Mouse (Mus musculus) hematopoietic stem cell, adult 5-6 weeks (primary cell): Measurements from ENCODE around the gene Sycp2l. TPM values are rescaled to one million over a fixed set of nuclear protein-coding genes. Genes with fewer than 3 reads are reported as not detected.

Experiments used
- ATAC-seq, 2 experiments: fragments of 125-278 bp in 1 of 2; replicated peaks in 1 of 2; 2 replicates each; pipeline ENCODE4 v1.8.0; 2016 to 2017; ENCODE audit warnings: inconsistent platforms in 2 of 2, mild to moderate bottlenecking in 2 of 2, moderate number of reproducible peaks in 2 of 2, low read depth in 1 of 2, moderate TSS enrichment in 1 of 2; ENCODE audit not compliant: low FRiP score in 2 of 2, poor library complexity in 2 of 2, severe bottlenecking in 2 of 2, insufficient read depth in 1 of 2, low TSS enrichment in 1 of 2
- total RNA-seq: library from RNA; stranded (forward); fragments of 172-1452, 232-1000 nt; gene quantifications from 2 replicates; pipeline ENCODE4 v1.2.3, GENCODE M21; 2017

Gene Sycp2l
- total RNA-seq = 0.25 TPM in 1 of 2 replicates, not detected in the other

DNA sequence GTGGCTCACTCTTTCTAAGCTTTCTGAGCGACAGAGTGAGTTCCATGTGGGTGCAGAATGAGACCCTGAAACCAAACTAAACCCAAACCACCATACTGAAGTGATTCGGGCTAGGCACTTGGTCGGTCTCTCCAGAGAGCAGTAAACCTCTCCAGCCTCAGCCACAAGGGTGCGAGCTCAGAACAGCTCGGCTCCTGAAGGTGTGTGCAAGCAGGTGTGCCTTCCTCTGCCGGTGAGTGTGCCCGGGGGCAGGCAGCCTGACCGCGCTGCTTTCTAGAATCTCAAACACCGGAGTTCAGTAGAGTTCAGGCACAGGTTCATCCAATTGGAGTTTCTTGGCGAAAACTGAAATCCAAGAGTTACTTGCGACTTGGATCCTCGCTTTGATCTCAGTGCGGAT, at the start of gene Sycp2l:
Gene Sycp2l (plus strand): TSS at position 368 of the 400 bp plus-strand sequence.
- no peak for ATAC-seq

DNA sequence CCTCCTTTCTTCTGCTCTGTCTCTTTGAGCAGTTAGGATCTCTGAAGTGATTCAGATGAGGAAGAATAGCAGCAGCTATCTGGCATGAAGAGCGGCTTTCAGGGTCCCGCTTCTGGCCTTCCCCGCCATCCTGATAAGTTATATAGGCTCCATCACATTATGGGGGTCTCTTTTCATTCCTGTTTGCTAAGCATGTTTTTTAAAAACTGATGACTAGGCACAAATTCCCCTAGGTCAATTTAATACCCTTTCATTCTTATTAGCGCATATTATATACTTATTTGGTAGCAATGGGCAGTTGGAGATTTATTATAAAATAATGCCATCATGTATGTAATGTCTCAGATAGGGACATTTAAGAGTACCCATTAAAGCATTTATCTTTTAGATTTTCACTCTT, 46.5 kb upstream of the Sycp2l start:
- ATAC-seq = no peak

DNA sequence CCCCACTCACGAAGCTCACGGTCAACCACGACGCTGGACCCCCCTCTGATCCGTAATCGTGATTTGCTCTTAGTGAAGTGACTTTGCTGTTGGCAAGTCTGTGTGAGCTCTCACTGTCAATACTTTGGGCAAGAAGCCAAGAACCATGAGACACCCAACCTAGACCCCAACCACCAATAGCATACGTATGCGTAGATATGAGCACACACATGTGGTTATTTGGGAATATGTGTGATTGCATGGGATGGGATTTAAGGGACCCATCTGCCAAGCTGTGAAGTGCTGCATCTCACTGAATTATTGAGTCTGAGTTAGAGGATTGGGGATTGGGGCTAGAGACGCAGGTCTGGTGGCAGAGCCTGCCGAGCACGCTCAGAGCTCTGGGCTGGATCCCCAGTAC, 42.5 kb upstream of the Sycp2l start:
- ATAC-seq = no peak

DNA sequence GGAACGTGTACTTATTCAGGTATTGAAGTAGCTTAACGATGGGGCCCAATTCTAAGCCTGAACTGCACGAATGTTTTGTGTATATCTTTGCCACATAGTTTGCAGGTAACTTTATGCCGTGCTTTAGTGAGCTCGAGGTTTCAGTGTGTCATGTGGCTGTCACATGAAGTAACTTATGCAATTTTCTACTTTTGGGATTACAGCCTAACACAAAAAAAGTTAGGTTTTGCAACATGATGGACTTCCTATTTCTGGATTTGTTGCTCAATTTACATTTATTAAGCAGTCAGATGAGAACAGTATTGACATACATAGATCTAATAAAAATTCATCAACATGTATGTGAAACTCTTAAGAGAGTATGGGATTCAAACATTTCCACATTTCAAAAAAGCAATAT, 40.3 kb upstream of the Sycp2l start:
- ATAC-seq = no peak

DNA sequence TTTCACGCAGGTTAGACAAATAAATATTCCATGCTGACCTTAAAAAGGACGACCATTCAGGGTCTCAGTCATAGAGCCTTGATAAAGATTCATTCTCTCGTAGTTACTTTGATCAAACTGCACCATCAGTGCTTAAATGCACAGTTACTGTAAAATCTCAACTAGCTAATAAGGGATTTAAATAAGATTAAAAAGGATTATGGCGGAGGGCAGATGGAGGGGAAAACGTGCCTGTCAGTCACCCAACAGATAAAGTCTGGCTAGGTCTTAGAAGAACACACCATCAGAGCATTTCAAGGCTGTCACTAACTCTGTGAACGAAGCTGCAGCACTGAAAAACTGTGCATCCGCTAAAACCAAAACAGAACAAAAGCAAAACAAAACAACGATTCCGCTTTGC, 36.2 kb upstream of the Sycp2l start:
- no peak for ATAC-seq

DNA sequence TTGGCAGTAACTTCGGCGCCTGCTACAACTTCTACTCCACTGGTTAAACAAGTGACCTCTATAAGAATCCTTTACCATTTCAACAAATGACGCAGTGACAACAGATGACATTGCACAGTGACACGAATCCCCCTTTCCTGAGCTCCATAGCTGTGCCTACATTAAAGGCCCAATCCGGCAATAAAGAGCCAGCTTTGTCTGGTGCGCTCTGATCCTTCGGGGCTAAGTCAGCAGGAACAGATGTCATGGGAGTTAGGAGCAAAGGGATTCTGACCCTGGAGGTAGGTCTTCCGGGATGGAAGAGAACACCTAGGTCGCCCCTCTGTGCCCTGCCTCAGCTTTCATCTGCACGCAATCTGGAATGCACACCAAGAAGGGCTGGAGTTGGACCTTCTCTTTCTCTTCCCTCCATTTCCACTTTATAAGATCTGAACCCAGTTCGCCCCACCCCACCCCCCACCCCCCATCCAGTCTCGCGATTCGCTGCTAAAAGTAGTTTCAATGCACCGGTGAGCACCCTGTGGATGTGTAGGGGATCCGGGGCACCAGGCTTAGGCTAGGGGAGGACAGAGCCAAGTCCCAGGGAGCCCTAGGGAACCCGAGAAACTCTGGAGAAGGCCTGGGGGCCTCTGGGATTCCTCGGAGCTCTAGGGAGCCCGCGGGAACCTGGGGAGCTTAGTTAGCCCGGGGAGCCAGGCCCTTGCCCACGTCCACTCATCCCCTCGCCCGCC, 35.3 kb upstream of the Sycp2l start:
- ATAC-seq = no peak

DNA sequence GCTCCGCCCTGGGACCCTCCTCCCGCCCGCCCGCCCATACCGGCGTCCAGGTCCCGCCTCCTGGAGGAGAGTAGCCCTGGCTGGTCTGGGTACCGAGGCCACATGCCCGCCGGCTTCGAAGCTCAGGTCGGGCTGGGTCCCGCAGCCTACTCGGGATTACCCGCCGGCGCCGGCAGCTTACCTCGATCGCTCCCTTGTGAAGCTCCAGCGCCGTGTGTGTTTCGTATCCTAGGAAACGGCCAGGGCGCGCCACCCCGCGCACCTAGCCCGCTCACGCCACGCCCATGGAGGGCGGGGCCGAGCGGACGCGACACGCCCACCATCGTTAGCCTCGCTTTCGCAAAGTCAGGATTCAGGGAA, 34.7 kb upstream of the Sycp2l start, which contains the start of gene Mak:
Gene Mak (minus strand): TSS at position 286 of the 360 bp plus-strand sequence.
- peak; percentile 50 to 81 for ATAC-seq

DNA sequence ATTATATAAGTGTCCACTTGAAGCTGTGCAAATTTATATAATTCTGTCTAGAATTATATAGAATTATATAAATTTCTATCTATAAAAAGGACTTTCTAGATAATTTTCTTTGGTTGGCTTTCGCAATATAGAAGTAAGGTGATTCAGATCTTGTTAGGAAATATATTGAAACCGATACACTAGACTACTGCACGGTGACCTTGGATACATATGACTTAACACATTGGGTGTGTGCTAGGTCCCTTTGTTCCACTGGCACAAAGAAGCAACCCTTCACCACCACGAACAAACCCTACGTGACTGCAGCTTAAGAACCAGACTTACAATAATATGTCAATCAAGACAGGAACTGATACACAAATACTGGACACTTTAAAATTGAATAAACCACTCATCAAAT, 34.2 kb upstream of the Sycp2l start:
- ATAC-seq = no peak

DNA sequence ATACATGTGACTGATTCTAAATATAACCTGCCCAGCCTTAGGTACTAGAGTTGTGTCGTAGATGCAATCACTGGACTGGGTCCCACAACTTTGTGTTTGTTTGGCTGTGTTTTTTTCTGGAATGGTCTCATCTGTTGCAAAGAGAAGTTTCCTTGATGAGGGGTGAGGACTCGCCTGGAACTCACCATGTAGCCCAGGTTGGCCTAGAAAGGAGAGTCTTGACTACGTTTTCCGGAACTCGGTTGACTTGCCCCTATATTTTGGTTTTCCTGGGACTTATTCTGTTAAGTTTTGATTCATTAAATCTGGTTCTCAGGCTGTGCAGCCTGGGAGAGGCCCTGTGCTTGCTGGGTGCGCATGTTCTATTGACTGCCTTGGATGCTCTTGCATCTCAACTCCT, 33.4 kb upstream of the Sycp2l start:
- ATAC-seq = no peak

DNA sequence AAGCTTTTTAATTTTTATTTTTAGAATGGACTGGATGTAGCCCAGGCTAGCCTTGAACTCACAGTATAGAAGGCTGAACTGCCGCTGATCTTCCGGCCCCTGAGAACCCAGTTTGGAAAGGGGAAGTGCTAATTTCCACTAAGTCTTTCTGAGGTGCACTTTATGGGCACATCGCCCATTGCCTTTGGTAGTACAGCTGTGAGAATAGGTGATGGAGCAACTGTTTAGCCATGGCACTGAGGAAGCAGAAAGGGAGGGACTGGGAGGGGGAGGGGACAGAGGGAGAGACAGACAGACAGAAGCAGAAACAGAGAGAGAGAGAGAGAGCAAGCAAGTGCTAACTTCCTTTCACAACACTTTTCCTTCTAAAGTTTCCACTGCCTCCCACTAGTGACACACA, 29.6 kb upstream of the Sycp2l start:
- ATAC-seq = peak; percentile 51 to 63; a peak in 3 of 4 replicates

DNA sequence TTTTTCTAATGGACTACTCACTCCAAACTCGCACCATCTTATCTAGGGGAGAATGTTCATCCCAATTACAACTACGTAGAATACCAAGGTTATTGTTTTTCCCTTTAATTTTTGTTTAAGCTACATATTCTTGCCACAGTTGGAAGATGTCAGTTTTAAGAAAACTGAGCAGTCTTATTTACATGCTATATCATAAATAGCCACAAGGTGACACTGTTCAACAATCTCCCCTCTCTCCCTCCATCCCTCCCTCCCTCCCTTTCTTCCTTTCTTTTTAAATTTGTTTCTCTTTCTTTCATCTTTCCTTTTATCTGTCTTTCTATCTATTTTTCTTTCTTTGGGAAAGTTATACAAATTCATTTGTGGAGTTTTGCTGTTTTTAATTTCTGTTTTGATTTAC, 29.0 kb upstream of the Sycp2l start:
- no peak for ATAC-seq

DNA sequence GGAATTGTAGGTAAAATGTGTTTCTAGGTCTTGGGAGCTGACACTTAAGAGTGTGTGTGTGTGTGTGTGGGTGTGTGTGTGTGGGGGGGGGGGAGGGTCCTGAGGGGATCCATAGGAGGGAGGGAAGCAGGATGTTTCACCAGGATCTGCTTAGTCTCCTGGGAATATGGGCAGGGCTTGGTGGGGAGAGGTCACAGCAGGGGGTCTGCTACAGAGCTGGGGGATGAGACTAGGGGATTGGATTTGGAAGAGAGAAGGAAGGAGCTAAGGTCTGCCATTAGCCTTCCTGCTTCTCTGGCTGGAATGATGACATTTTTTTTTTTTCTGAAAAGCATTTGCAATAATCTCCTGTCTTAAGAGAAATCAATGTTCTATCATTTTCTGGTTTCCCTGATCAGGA, 25.4 kb upstream of the Sycp2l start:
- ATAC-seq = no peak

DNA sequence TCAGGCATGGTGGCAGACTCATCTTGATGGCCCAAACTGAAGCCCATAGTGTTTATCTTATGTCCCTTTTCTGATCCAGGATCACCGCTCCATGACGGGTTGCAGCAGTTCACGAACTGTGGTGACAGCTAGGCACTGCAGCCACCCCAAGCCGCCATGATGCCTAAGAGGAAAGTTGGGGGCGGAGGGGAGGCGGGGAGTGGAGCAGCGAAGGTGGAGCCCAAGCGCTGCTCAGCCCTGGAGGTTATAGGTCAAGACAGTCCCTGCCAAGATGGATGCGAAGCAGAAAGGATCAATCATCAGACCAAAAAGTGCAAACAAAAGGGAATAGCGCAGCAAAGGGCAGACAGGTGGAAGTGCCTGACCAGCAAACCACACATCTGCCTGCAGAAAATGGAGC, 22.8 kb upstream of the Sycp2l start:
- no peak for ATAC-seq

DNA sequence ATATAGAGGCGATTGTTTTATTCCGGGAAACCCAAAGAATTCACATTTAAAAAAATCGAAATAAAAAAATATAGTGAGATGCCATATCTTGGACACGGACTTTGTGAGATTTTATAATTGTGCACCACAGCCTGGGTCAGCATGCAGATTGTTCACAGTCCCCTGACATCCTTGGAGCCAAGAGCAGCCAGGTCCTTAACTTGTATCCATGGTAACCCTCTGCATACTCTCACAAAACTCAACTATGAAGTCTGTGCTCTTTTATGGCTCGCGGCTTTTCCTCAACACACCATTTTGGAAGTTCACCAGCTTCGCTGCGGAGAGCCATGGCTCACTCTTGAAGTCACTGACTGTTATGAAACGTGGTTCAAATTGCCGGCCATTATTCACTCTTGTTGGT, 19.9 kb upstream of the Sycp2l start:
- ATAC-seq = no peak

DNA sequence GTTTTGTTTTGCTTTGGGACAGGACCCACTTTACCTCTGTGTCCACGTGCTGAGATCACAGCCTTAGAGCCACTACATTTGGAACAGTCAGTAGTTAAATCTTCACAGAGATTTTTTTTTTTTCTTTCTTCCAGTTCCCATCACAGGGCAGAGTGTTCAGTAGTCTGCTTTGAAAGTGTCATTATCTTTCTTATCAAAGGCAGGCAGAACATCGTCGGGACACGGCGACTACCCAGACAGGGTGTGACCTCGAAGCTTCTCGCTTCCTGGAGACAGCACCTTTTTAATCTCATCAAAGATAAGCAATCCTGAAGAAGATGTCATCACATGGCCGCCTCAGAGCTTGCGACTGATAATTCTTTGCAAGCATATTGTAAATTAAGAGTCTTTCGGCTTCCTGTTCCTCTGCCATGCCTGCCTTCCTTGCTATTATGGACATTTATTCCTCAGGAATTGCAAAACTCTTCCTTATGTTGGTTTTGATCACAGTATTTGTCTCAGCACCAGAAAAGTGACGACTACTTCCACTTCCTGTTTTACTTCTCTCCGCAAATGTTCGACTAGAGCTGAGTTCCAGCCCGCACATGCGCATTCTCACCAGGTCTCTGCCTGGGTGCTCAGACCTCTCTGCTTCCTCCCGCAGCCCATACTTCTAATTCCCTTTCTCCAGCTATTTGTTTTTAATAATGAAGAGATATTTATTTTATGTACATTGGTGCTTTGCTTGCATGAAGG, 16.6 kb upstream of the Sycp2l start:
- no peak for ATAC-seq

DNA sequence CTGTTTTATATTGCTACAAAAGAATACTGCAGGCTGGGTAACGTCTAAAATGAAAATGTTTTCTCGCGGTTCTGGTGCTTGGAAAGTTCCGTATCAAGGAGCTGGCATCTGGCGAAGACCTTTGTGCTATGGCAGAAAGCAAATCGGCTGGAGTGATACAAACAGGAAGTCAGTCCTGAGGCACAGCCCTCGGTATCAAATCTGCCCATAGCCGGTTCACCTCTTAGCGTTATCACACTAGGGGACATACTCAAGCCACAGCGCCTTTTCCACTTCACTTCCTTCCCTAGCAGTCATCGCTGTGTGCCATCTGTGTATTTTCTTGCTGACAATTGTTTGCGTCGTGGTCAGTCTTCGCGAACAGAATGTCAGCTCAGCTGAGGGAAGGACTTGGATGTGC, 15.8 kb upstream of the Sycp2l start:
- ATAC-seq = 0 out of 4 replicates have a peak, but pooled peaks of 1 of the 2 experiments have one; percentile 21

DNA sequence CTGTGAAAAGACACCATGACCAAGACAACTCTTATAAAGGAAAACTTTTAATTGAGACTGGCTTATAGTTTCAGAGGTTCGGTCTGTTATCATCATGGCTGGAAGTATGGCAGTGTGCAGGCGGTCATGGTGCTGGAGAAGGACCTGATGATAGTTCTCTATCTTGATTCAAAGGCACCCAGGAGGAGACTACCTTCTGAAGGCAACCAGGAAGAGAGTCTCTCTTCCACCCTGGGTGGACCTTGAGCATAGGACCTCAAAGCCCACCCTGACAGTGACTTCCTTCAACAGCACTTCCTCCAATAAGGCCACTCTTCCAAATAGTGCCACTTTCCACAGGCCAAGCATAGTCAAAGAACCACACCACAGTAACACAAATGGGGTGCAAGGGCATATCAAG, 14.1 kb upstream of the Sycp2l start:
- no peak for ATAC-seq

DNA sequence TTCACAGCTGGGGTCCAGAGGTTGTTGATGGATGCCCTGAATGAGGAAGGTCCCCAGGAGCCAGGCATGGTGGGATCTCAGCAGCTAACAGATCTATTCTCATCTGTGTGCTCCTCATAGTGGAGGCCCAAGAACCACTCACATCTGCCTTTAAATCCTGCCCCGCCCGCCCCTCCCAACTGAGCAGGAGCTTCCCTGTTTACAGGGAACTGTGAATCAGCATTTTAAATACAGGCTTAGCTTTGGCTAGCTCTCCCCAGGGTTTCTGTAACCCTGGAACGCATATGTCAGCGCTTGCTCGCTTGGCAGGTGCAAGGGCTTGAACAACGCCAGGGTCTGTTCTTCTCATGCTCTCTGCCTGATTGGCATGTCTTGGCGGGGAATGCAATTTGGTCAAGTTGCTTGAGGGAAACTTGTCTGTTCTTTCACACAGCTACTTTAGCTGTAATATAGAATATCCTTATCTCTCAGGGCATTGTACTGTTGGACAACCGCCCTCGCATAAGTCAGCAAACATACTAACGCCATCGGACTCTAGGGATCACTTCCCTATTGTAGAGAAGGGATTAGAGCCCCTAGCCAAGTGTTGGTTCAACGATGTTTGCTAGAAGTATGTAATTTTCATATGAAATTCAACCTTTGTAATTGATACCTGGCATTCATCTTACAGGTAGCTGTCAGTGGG, 10.1 kb upstream of the Sycp2l start:
- no peak for ATAC-seq
